Mouse (Mus musculus): ENCODE measurements around the gene Faah. TPM values are rescaled to one million over a fixed set of nuclear protein-coding genes. Genes with fewer than 3 reads are reported as not detected.

Faah gene
- total and polyA plus RNA-seq, 3 experiments, result 3.4 to 15.1 (median 13.3) TPM

- no peak for DNase-seq (ENCODE audit: extremely low read depth)
- no peaks in the 10 kb centered on the region for H3K79me2 ChIP-seq (replicated peaks; ENCODE audit: control insufficient read depth, extremely low read depth, insufficient read depth, poor library complexity, severe bottlenecking)
- TF ChIP-seq POLR2A (IDR thresholded peaks at IDR 0.05; ENCODE audit: low read depth, low read length), result no peak
- no peak for TF ChIP-seq MAFK (IDR thresholded peaks at IDR 0.05; ENCODE audit: insufficient replicate concordance, low read length)
- TF ChIP-seq JUN (IDR thresholded peaks at IDR 0.05; ENCODE audit: insufficient read depth, low read depth, low read length), result no peak
- in situ Hi-C loops (cut with MboI; ENCODE audit: low pct_ligation_motif_present, low pct_unique_long_range_greater_than_20kb, low sequenced_read_pairs) (no loop called here), dilution Hi-C loops (cut with MboI; ENCODE audit: extremely low pct_ligation_motif_present, extremely low pct_unique_long_range_greater_than_20kb, low sequenced_read_pairs) (no loop called here)
- no peak overlapping the region for H3K4me3 ChIP-seq (replicated peaks in 1 of 3; ENCODE audit: low read depth in 2 of 3, low read length in 2 of 3, poor library complexity in 1 of 3)
- H3K36me3 ChIP-seq (replicated peaks in 1 of 2; ENCODE audit: control insufficient read depth in 1 of 2, insufficient read depth in 1 of 2, low read length in 1 of 2), result no peaks in the 10 kb centered on the region
- H3K9ac ChIP-seq (ENCODE audit: insufficient read depth, low read depth), result no peak overlapping the region
- H3K4me2 ChIP-seq (ENCODE audit: insufficient read depth, low read depth, poor library complexity, severe bottlenecking), result no peak overlapping the region
- H3K4me1 ChIP-seq (ENCODE audit: control insufficient read depth in 1 of 2, insufficient read depth in 2 of 2), result peaks cover 0 to 8% of the 10 kb centered on the region in 2 experiments; a peak in 2 of 4 replicates
- no peak overlapping the region for H3K27ac ChIP-seq (ENCODE audit: insufficient read depth, low read depth)
- peaks cover 28% of the 10 kb centered on the region for H3K27me3 ChIP-seq (replicated peaks)
- H3K9me3 ChIP-seq (replicated peaks; ENCODE audit: low read length), result no peaks in the 10 kb centered on the region
These were observed 38.3 kb downstream of the Faah start for GRCm38 (mm10) chr4:115979437-115979836.

- no peaks in the 10 kb centered on the region for H3K9me3 ChIP-seq (replicated peaks; ENCODE audit: low read length)
- H3K27me3 ChIP-seq (replicated peaks), result peaks cover 32% of the 10 kb centered on the region
- no peak overlapping the region for H3K9ac ChIP-seq (ENCODE audit: insufficient read depth, low read depth)
- in situ Hi-C loops (cut with MboI; ENCODE audit: low pct_ligation_motif_present, low pct_unique_long_range_greater_than_20kb, low sequenced_read_pairs) (no loop called here), dilution Hi-C loops (cut with MboI; ENCODE audit: extremely low pct_ligation_motif_present, extremely low pct_unique_long_range_greater_than_20kb, low sequenced_read_pairs) (no loop called here)
- no peak overlapping the region for H3K27ac ChIP-seq (ENCODE audit: insufficient read depth, low read depth)
- no peak for TF ChIP-seq MXI1 (IDR thresholded peaks at IDR 0.05; ENCODE audit: low read depth, low read length)
- no peak for TF ChIP-seq ZNF384 (IDR thresholded peaks at IDR 0.05; ENCODE audit: low read depth, low read length)
- TF ChIP-seq ZMIZ1 (IDR thresholded peaks at IDR 0.05; ENCODE audit: low read depth, low read length), result no peak
- TF ChIP-seq ZC3H11A (IDR thresholded peaks at IDR 0.05; ENCODE audit: low read depth, low read length), result no peak
- TF ChIP-seq MAZ (IDR thresholded peaks at IDR 0.05; ENCODE audit: low read depth, low read length), result no peak
- TF ChIP-seq GABPA (IDR thresholded peaks at IDR 0.05; ENCODE audit: insufficient replicate concordance, low read depth, low read length), result no peak
- TF ChIP-seq USF2 (conservative IDR thresholded peaks at IDR 0.05; ENCODE audit: low read depth, low read length), result no peak
- no peak for TF ChIP-seq UBTF (IDR thresholded peaks at IDR 0.05; ENCODE audit: low read depth, low read length)
- no peak for TF ChIP-seq HCFC1 (IDR thresholded peaks at IDR 0.05; ENCODE audit: low read depth, low read length)
- no peak for TF ChIP-seq MAX (IDR thresholded peaks at IDR 0.05; ENCODE audit: low read length)
- TF ChIP-seq JUND (conservative IDR thresholded peaks at IDR 0.05; ENCODE audit: low read depth, low read length), result no peak
- TF ChIP-seq POLR2AphosphoS2 (IDR thresholded peaks at IDR 0.05; ENCODE audit: low read depth, low read length), result no peak
- H3K36me3 ChIP-seq (replicated peaks in 1 of 2; ENCODE audit: control insufficient read depth in 1 of 2, insufficient read depth in 1 of 2, low read length in 1 of 2), result no peaks in the 10 kb centered on the region
- no peaks in the 10 kb centered on the region for H3K79me2 ChIP-seq (replicated peaks; ENCODE audit: control insufficient read depth, extremely low read depth, insufficient read depth, poor library complexity, severe bottlenecking)
- no peak for DNase-seq (ENCODE audit: extremely low read depth)
- H3K4me1 ChIP-seq (ENCODE audit: control insufficient read depth in 1 of 2, insufficient read depth in 2 of 2), result peaks cover 0 to 6% of the 10 kb centered on the region in 2 experiments; a peak in 2 of 4 replicates
- H3K4me2 ChIP-seq (ENCODE audit: insufficient read depth, low read depth, poor library complexity, severe bottlenecking), result no peak overlapping the region
- H3K4me3 ChIP-seq (replicated peaks in 1 of 3; ENCODE audit: low read depth in 2 of 3, low read length in 2 of 3, poor library complexity in 1 of 3), result no peak overlapping the region
These were observed 38.8 kb downstream of the Faah start for GRCm38 (mm10) chr4:115978911-115979310.

DNA sequence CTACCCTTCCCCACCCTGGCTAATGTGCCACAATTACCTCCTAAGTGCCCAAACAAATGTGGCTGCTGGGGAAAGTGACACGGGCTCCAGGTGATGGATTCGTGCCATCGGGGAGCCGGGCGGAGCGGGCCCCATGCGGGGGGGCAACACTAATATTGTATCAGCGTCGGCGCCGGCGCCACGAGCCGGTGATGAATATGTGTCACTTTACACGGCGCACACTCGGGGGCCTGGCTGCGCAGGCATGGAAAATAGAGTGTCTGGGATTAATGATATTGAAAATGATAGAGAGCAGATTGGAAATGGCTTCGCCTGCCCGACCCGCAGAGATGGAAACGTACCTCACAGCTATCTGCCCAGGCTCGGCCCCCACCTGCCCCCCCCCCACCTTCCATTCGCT, 45.2 kb downstream of the Faah start:
- Histone ChIP-seq H3K4me3 (replicated peaks in 1 of 3; ENCODE audit: low read depth in 2 of 3, low read length in 2 of 3, poor library complexity in 1 of 3) (no peak overlapping the region), H3K79me2 (replicated peaks; ENCODE audit: control insufficient read depth, extremely low read depth, insufficient read depth, poor library complexity, severe bottlenecking) (no peaks in the 10 kb centered on the region), H3K9ac (ENCODE audit: insufficient read depth, low read depth) (no peak overlapping the region), H3K9me3 (replicated peaks; ENCODE audit: low read length) (no peaks in the 10 kb centered on the region), H3K4me1 (ENCODE audit: control insufficient read depth in 1 of 2, insufficient read depth in 2 of 2) (no peaks in the 10 kb centered on the region), H3K4me2 (ENCODE audit: insufficient read depth, low read depth, poor library complexity, severe bottlenecking) (no peak overlapping the region), H3K27me3 (replicated peaks) (peaks cover 76% of the 10 kb centered on the region), H3K27ac (ENCODE audit: insufficient read depth, low read depth) (no peak overlapping the region), H3K36me3 (replicated peaks in 1 of 2; ENCODE audit: control insufficient read depth in 1 of 2, insufficient read depth in 1 of 2, low read length in 1 of 2) (no peaks in the 10 kb centered on the region)
- TF ChIP-seq SMC3 (IDR thresholded peaks at IDR 0.05; ENCODE audit: low read depth, low read length) (no peak), TCF12 (IDR thresholded peaks at IDR 0.05; ENCODE audit: low read depth, low read length) (no peak), CHD2 (IDR thresholded peaks at IDR 0.05; ENCODE audit: low read length) (no peak), MAX (IDR thresholded peaks at IDR 0.05; ENCODE audit: low read length) (no peak), NELFE (IDR thresholded peaks at IDR 0.05; ENCODE audit: low read depth, low read length) (no peak), POLR2AphosphoS2 (IDR thresholded peaks at IDR 0.05; ENCODE audit: low read depth, low read length) (no peak), EP300 (IDR thresholded peaks at IDR 0.05; ENCODE audit: low read length) (no peak), MXI1 (IDR thresholded peaks at IDR 0.05; ENCODE audit: low read depth, low read length) (no peak), USF2 (conservative IDR thresholded peaks at IDR 0.05; ENCODE audit: low read depth, low read length) (no peak), JUN (IDR thresholded peaks at IDR 0.05; ENCODE audit: insufficient read depth, low read depth, low read length) (no peak), USF1 (IDR thresholded peaks at IDR 0.05; ENCODE audit: low read depth, low read length) (no peak)
- in situ Hi-C loops (cut with MboI; ENCODE audit: low pct_ligation_motif_present, low pct_unique_long_range_greater_than_20kb, low sequenced_read_pairs), result no loop called here
- no peak for DNase-seq (ENCODE audit: extremely low read depth)
- dilution Hi-C loops (cut with MboI; ENCODE audit: extremely low pct_ligation_motif_present, extremely low pct_unique_long_range_greater_than_20kb, low sequenced_read_pairs), result no loop called here
